Mouse (Mus musculus) small intestine, adult 2 months (tissue): Measurements from ENCODE around the gene Tmem56. TPM values are rescaled to one million over a fixed set of nuclear protein-coding genes. Genes with fewer than 3 reads are reported as not detected.

Experiments used
- H3K27ac ChIP-seq: fragments of 200-500 bp; 2 replicates; pipeline ENCODE4 v1.5.1; 2012; ENCODE audit warnings: low read depth, low read length, control low read depth, inconsistent platforms; ENCODE audit not compliant: insufficient read depth
- H3K27me3 ChIP-seq: fragments of 200-500 bp; 2 replicates; pipeline ENCODE4 v1.6.1; 2012; ENCODE audit warnings: mild to moderate bottlenecking, moderate library complexity, low read length, inconsistent platforms; ENCODE audit not compliant: control insufficient read depth, insufficient read depth
- H3K36me3 ChIP-seq: fragments of 200-500 bp; 2 replicates; pipeline ENCODE4 v1.6.1; 2012; ENCODE audit warnings: mild to moderate bottlenecking, low read length, control low read depth, inconsistent platforms; ENCODE audit not compliant: control insufficient read depth, insufficient read depth
- H3K4me1 ChIP-seq: fragments of 200-500 bp; 2 replicates; pipeline ENCODE4 v1.6.1; 2012; ENCODE audit warnings: low read length, inconsistent platforms, mixed read lengths; ENCODE audit not compliant: control insufficient read depth, insufficient read depth, insufficient read length
- H3K4me3 ChIP-seq: fragments of 200-500 bp; 2 replicates; pipeline ENCODE4 v1.5.1; 2012; ENCODE audit warnings: low read depth, mild to moderate bottlenecking, control low read depth, inconsistent platforms, low read length, moderate library complexity
- CTCF ChIP-seq: fragments of 200-500 bp; IDR thresholded peaks from 2 replicates; pipeline ENCODE4 v1.5.1; 2012; ENCODE audit warnings: low read depth, mild to moderate bottlenecking, control low read depth, inconsistent platforms, low read length, moderate library complexity, mixed read lengths; ENCODE audit not compliant: insufficient replicate concordance, insufficient read length; ENCODE audit errors: extremely low read depth
- POLR2A ChIP-seq: fragments of 200-500 bp; IDR thresholded peaks from 2 replicates; pipeline ENCODE4 v1.6.1; 2012; ENCODE audit warnings: low read depth, mild to moderate bottlenecking, control low read depth, inconsistent platforms, low read length, moderate library complexity
- WGBS: fragments of 180-500 bp; shearing (Covaris S2); methylation state at CpG from one replicate; pipeline ENCODE4 v1.1.7; 2018; 5-methylcytosine and 5-hydroxymethylcytosine counted together
- polyA plus RNA-seq: library from polyadenylated mRNA; depleted of rRNA; stranded (reverse); fragments of >200 nt; gene quantifications from 2 replicates; pipeline ENCODE4 v1.2.3, GENCODE M21; 2012

Gene Tmem56
- polyA plus RNA-seq, 1 experiment = 0.75 TPM

DNA sequence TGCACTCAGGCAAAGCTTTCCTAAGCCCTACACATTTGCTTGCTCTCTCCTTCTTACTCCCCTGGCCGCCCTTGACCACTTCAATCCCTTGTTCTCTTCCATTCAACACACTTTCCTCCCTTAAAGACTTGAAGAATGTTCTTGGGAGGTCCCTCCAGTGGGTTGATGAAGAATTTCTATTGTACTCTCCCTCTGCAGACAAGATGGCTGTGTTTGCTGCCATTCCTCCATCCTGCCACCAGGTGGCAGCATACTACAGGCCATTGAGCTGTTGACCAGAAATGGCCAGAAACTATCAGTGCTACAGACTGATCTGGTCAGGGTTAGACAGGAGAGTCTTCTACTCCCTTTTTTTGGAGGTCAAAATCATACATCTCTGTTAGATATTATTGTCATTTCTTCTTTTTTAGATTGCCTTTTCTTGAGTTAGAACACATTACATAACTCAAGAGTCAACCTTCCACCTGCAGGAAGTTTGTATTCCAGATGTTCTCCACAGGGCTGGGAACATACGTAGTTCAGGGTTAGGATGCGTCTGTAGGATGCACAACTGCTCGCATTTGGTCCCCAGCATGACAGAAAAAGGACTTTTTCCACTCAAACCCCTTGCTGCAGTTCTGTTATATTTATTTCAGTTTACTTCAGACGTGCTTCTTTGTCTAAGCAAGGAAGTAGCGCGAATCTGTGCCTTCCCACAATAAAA is 24.8 kb upstream of the Tmem56 start:
- Histone ChIP-seq H3K27ac (no peak overlapping the region), H3K36me3 (peaks cover 1% of the 10 kb centered on the region; the same call in 1 of the 2 replicates), H3K4me1 (no peaks in the 10 kb centered on the region), H3K4me3 (no peak overlapping the region), H3K27me3 (no peaks in the 10 kb centered on the region)
- TF ChIP-seq POLR2A (no peak), CTCF (peak; percentile 96; the same call in 1 of the 2 replicates)
- 71% methylated on average over 7 of the region's 7 CpGs for WGBS

DNA sequence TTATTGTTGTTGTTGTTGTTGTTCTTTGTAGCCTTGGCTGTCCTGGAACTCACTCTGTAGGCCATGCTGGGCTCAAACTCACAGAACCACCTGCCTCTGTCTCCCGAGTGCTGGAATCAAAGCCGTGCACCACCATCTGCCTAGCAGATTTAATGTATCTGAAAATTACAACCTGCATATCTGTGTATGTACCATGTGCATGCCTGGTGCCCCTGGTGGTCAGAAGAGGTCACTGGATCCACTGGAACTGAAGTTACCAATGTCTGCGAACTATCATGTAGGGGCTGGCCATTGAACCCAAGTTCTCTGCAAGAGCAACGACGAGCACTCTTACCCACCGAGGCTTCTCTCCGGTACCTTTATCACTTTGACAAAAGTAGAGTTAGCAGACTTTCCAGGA is 23.7 kb upstream of the Tmem56 start:
- Histone ChIP-seq H3K27me3 (no peaks in the 10 kb centered on the region), H3K4me3 (no peak overlapping the region), H3K27ac (no peak overlapping the region), H3K4me1 (no peaks in the 10 kb centered on the region), H3K36me3 (peaks cover 1% of the 10 kb centered on the region; the same call in 1 of the 2 replicates)
- TF ChIP-seq POLR2A (no peak), CTCF (no peak)
- 93% methylated on average over 7 of the region's 7 CpGs for WGBS

DNA sequence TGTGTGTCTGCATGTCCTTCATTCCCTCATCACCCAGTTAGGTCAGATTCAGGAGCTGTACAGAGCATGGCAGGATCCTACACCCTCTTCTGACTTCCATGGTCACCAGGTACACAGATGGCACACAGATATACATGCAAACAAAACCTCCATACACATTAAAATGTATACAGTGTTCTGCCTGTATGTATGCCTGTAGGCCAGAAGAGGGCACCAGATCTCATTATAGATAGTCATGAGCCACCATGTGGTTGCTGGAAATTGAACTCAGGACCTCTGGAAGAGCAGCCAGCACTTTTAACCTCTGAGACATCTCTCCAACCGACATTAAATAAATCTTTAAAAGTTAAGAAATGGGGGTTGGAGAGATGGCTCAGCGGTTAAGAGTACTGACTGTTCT is 11.3 kb upstream of the Tmem56 start:
- no peak for TF ChIP-seq POLR2A
- no peak for TF ChIP-seq CTCF
- 83% methylated on average over 2 of the region's 2 CpGs for WGBS
- H3K4me1 ChIP-seq = peaks cover 9% of the 10 kb centered on the region; the same call in 1 of the 2 replicates
- H3K4me3 ChIP-seq = no peak overlapping the region
- no peaks in the 10 kb centered on the region for H3K36me3 ChIP-seq
- no peaks in the 10 kb centered on the region for H3K27me3 ChIP-seq
- H3K27ac ChIP-seq = no peak overlapping the region

DNA sequence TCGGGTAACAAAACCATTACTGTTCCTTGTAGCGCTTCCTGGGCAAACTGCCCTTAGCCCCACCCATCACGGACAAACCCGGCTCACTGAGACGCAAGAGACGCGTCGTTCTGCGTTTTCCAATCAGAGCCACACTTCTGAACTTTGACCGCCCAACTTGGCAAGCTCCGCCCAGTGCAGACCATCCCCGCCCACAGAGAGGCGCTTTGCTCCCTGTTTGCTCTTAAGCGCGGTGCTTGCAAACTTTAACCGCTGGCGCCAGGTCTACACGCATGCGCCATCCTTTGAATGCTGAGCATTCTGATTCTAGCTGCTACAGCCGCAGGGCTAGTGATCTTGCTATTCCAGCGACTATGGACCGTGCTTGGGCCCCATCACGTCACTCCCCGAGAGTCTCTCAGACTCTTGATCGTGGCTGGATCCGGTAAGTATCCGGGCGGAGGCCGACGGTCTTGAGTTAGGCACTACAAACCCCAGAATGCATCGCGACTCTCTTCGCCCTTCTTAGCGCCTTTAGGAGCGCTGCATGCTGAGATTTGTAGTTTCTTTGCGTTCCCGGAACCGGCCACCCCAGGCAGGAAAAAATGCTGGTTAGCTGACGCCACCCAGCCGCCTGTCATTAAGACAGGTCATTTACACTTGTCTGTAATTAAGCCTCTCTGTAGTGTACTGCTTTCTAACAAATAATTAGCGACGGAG is 8.8 kb upstream of the Tmem56 start, which contains the start of gene Alg14:
Gene Alg14, plus strand, starts transcription at position 214 of the 699 bp plus-strand sequence.
- H3K4me3 ChIP-seq = peak within 1 kb of the TSS; percentile 82
- under 1% methylated on average over 42 of the region's 42 CpGs for WGBS
- peaks cover 9% of the 10 kb centered on the region; the same call in 1 of the 2 replicates for H3K4me1 ChIP-seq
- no peaks in the 10 kb centered on the region for H3K36me3 ChIP-seq
- peak; percentile 90 for TF ChIP-seq POLR2A
- no peak for TF ChIP-seq CTCF
- no peaks in the 10 kb centered on the region for H3K27me3 ChIP-seq
- peak within 1 kb of the TSS; percentile 99 for H3K27ac ChIP-seq

- 2% methylated on average over 7 of the region's 7 CpGs for WGBS
These were observed 8.3 kb upstream of the Tmem56 start for GRCm38 (mm10) chr3:121291225-121291559.

GRCm38 (mm10) chr3:121290681-121291080 is 7.8 kb upstream of the Tmem56 start:
- Histone ChIP-seq H3K27ac (peak overlapping the region; percentile 90), H3K4me1 (peaks cover 9% of the 10 kb centered on the region; the same call in 1 of the 2 replicates), H3K27me3 (no peaks in the 10 kb centered on the region), H3K36me3 (no peaks in the 10 kb centered on the region), H3K4me3 (no peak overlapping the region)
- 41% methylated on average over 8 of the region's 8 CpGs for whole genome bisulfite sequencing
- TF ChIP-seq CTCF = no peak
- TF ChIP-seq POLR2A = no peak

More at GRCm38 (mm10) chr3:121291225-121291559, 8.3 kb upstream of the Tmem56 start:
- H3K4me1 ChIP-seq = peaks cover 9% of the 10 kb centered on the region; the same call in 1 of the 2 replicates
- peak overlapping the region; percentile 90 for H3K27ac ChIP-seq
- H3K36me3 ChIP-seq = no peaks in the 10 kb centered on the region
- peak overlapping the region; percentile 82 for H3K4me3 ChIP-seq
- H3K27me3 ChIP-seq = no peaks in the 10 kb centered on the region
- no peak for TF ChIP-seq POLR2A
- TF ChIP-seq CTCF = no peak

DNA sequence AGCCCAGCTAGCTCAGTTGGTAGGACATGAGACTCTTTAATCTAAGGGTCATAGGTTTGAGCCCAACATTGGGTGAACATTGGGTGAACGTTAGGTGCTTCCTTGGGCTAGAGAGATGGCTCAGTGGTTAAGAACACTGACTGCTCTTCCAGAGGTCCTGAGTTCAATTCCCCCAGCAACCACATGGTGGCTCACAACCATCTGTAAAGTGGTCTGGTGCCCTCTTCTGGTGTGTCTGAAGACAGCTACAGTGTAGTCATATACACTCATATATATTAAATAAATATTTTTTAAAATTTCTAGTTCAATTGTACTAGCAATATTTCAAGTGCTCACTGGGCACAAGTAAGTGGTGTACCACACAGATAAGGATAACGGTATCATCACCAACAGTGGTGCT is 4.3 kb upstream of the Tmem56 start:
- TF ChIP-seq POLR2A = no peak
- TF ChIP-seq CTCF = no peak

More for the DNA sequence above, 4.3 kb upstream of the Tmem56 start:
- WGBS = 96% methylated on average over 2 of the region's 2 CpGs
- peaks cover 9% of the 10 kb centered on the region; the same call in 1 of the 2 replicates for H3K4me1 ChIP-seq
- no peaks in the 10 kb centered on the region for H3K27me3 ChIP-seq
- no peaks in the 10 kb centered on the region for H3K36me3 ChIP-seq
- H3K4me3 ChIP-seq = no peak overlapping the region
- H3K27ac ChIP-seq = no peak overlapping the region
